Mouse (Mus musculus): ENCODE measurements around the gene Pde4dip.

- TF ChIP-seq CTCF (IDR thresholded peaks at IDR 0.05; ENCODE audit: low read depth) (no peak), EP300 (IDR thresholded peaks at IDR 0.05; ENCODE audit: low read depth) (no peak)
These were observed 65.1 kb downstream of the Pde4dip start for GRCm38 (mm10) chr3:97823438-97823837.
